Mouse (Mus musculus) Muller cell, postnatal 12 days (primary cell): ENCODE measurements around the gene Ccdc78.
A peak's percentile ranks its signal among the peaks of the same experiment; 100 is the strongest.
"Not testable (repeated sequence)": the region's sequence is repeated elsewhere in the genome, so short reads cannot be mapped to it uniquely, and the experiment has no call there.

ENCODE experiments used
- DNase-seq: peaks from one replicate; pipeline ENCODE4 v3.0.0-alpha.2; 2015; ENCODE audit errors: inconsistent ontology term

The Ccdc78 gene

GRCm38 (mm10) chr17:25781339-25781738 is 5.0 kb upstream of the Ccdc78 start:
- DNase-seq: no peak

- DNase-seq: no peak
These were observed 3.3 kb upstream of the Ccdc78 start for GRCm38 (mm10) chr17:25783086-25783485.

- no peak for DNase-seq
These were observed 2.4 kb upstream of the Ccdc78 start for GRCm38 (mm10) chr17:25783861-25784574.

- peak; percentile 91 for DNase-seq
These were observed 1.1 kb upstream of the Ccdc78 start, which contains the start of gene Haghl for GRCm38 (mm10) chr17:25785281-25785745. Gene Haghl, minus strand, starts transcription at chr17:25785673.

- no peak for DNase-seq
These were observed 563 bp downstream of the Ccdc78 start for GRCm38 (mm10) chr17:25786781-25787504.

GRCm38 (mm10) chr17:25791320-25791842 is 5.0 kb downstream of the Ccdc78 start:
- peak; percentile 51 for DNase-seq

- peak; percentile 90 for DNase-seq
These were observed 5.6 kb downstream of the Ccdc78 start for GRCm38 (mm10) chr17:25791843-25792527.

- DNase-seq: peak; percentile 85
These were observed 6.2 kb downstream of the Ccdc78 start, which contains the start of gene Fam173a for GRCm38 (mm10) chr17:25792615-25793014. Gene Fam173a, minus strand, starts transcription at chr17:25792901.

- peak; percentile 31 for DNase-seq
These were observed 7.8 kb downstream of the Ccdc78 start for GRCm38 (mm10) chr17:25794197-25794596.

- no peak for DNase-seq
These were observed 8.6 kb downstream of the Ccdc78 start for GRCm38 (mm10) chr17:25794998-25795397.

GRCm38 (mm10) chr17:25795609-25796092 is 9.3 kb downstream of the Ccdc78 start, which contains the start of gene AC134908.4:
Gene AC134908.4, minus strand, starts transcription at chr17:25795659.
- peak; percentile 94 for DNase-seq

- peak; percentile 49 for DNase-seq
These were observed 9.9 kb downstream of the Ccdc78 start for GRCm38 (mm10) chr17:25796211-25796771.

GRCm38 (mm10) chr17:25796951-25797369 is 10.6 kb downstream of the Ccdc78 start, which contains the start of gene Metrn:
Gene Metrn, minus strand, starts transcription at chr17:25797136.
- DNase-seq: peak; percentile 94

- peak; percentile 75 for DNase-seq
These were observed 14.6 kb downstream of the Ccdc78 start for GRCm38 (mm10) chr17:25801029-25801428.

- DNase-seq: peak; percentile 87
These were observed 16.6 kb downstream of the Ccdc78 start for GRCm38 (mm10) chr17:25802825-25803517.

- no peak for DNase-seq
These were observed 20.1 kb downstream of the Ccdc78 start for GRCm38 (mm10) chr17:25806507-25806906.

GRCm38 (mm10) chr17:25807452-25807851 is 21.1 kb downstream of the Ccdc78 start:
- not testable (repeated sequence) for DNase-seq

- DNase-seq: no peak
These were observed 21.6 kb downstream of the Ccdc78 start for GRCm38 (mm10) chr17:25808028-25808427.

GRCm38 (mm10) chr17:25808789-25809605 is 22.6 kb downstream of the Ccdc78 start, which contains the start of gene Fbxl16:
Gene Fbxl16, plus strand, starts transcription at chr17:25809085.
- DNase-seq: peak; percentile 96
